Mouse (Mus musculus) midbrain, embryonic 15.5 days (tissue): ENCODE results near the gene Sertad4. TPM values are rescaled to one million over a fixed set of nuclear protein-coding genes. Genes with fewer than 3 reads are reported as not detected.

Experiments used
- ATAC-seq: fragments of 200-750 bp; cut with Nextera tagmentation; replicated peaks from 2 replicates; pipeline ENCODE4 v1.8.0; 2017; ENCODE audit warnings: moderate TSS enrichment
- H3K27ac ChIP-seq: fragments of 300-500 bp; sonication (generic); 2 replicates; pipeline ENCODE4 v1.5.1; 2015; ENCODE audit warnings: mild to moderate bottlenecking, inconsistent platforms
- H3K27me3 ChIP-seq: fragments of 300-500 bp; sonication (generic); replicated peaks from 2 replicates; pipeline ENCODE4 v1.6.1; 2015; ENCODE audit warnings: inconsistent platforms
- H3K36me3 ChIP-seq: fragments of 300-500 bp; sonication (generic); replicated peaks from 2 replicates; pipeline ENCODE4 v1.6.1; 2015; ENCODE audit warnings: inconsistent platforms
- H3K4me1 ChIP-seq: fragments of 300-500 bp; sonication (generic); 2 replicates; pipeline ENCODE4 v1.6.1; 2015; ENCODE audit warnings: inconsistent platforms
- H3K4me2 ChIP-seq: fragments of 300-500 bp; sonication (generic); 2 replicates; pipeline ENCODE4 v1.6.1; 2015; ENCODE audit warnings: inconsistent platforms, mild to moderate bottlenecking, moderate library complexity
- H3K4me3 ChIP-seq: fragments of 300-500 bp; sonication (generic); 2 replicates; pipeline ENCODE4 v1.5.1; 2015; ENCODE audit warnings: mild to moderate bottlenecking, inconsistent platforms
- H3K9ac ChIP-seq: fragments of 300-500 bp; sonication (generic); 2 replicates; pipeline ENCODE4 v1.6.1; 2015; ENCODE audit warnings: mild to moderate bottlenecking, inconsistent platforms
- H3K9me3 ChIP-seq: fragments of 300-500 bp; sonication (generic); 2 replicates; pipeline ENCODE4 v1.6.1; 2016; ENCODE audit warnings: inconsistent platforms
- WGBS: fragments of 180-500 bp; shearing (Covaris S2); methylation state at CpG from one replicate; pipeline ENCODE4 v1.1.7; 2015; ENCODE audit warnings: mixed read lengths; 5-methylcytosine and 5-hydroxymethylcytosine counted together
- polyA plus RNA-seq: library from polyadenylated mRNA; unstranded; fragments of >200 nt; fragmentation: Nextera tagmentation; extraction: Ambion mirVana; gene quantifications from 2 replicates; pipeline ENCODE4 v1.2.1, GENCODE M21; 2015

The Sertad4 gene
- polyA plus RNA-seq, 1 experiment from 2014 or later: 30.7 TPM

DNA sequence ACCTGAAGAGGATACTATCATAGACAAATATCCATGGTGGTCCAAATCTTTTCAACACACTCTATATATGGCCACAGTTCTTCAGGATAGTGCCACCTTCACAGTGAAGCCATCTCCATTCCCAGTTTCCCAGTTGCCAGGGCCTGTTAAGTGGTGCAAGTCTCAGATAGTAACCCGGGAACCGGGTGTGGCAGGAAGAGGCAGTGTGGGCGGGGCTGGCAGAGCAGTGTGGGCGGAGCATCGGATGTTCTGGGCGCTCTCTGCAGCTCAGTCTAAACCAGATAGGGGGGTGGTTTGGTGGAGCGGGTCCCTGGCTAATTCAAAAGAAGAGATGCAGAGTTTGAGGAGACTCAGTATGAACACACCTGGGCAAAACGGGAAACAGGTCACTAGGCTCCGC lies 29.8 kb downstream of the Sertad4 start:
- no peak overlapping the region for H3K4me2 ChIP-seq
- H3K9me3 ChIP-seq: no peaks in the 10 kb centered on the region
- H3K27ac ChIP-seq: no peak overlapping the region
- no peaks in the 10 kb centered on the region; the same call in 1 of the 2 replicates for H3K27me3 ChIP-seq
- H3K4me1 ChIP-seq: peaks cover 22% of the 10 kb centered on the region
- 30% methylated on average over 9 of the region's 9 CpGs for whole genome bisulfite sequencing
- H3K4me3 ChIP-seq: no peak overlapping the region
- H3K9ac ChIP-seq: no peak overlapping the region
- H3K36me3 ChIP-seq: no peaks in the 10 kb centered on the region
- ATAC-seq: no peak

DNA sequence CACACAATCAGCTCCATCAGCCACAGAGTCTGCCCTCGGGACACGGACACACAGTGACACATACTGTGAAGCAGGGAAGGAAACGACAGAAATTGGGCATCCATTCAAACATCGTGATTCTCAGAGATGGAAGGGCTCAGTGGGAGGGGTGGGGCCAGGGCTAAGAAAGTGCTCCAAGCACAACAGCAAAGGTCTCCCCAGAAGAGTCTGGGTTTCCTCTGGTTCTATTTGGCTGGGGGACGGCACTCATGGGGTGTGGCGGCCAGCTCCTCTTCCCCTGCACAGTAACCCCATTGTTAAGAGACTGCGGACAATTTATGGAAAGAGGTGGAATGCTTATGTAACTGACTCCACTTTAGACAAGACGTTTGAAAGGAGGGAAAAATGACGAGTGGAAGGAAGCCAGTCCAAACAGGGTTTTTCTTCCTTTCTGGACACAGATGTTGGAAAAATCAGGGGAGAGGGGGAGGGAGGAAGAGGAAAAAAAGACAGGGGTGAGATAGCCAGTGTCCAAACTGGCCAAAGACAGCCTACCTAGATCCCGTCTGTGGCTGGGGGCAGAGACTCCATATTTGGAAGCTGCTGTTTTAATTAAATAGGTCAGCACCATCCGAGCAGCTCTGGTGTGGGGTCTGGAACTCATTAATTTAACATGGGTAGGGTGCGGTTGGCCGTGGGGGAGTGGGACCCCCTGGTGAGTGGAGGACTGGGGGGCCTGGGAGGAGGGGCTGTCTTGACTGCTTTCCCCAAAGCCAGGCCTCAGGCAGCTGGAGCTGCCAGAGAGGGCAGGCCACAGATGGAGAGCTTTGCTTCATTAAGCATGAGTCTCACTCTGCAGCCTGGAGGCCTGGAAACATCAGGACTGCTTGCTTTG lies 32.7 kb downstream of the Sertad4 start:
- H3K4me2 ChIP-seq: no peak overlapping the region
- H3K9me3 ChIP-seq: no peaks in the 10 kb centered on the region
- ATAC-seq: peak; percentile 81
- H3K27me3 ChIP-seq: no peaks in the 10 kb centered on the region; the same call in 1 of the 2 replicates
- peak overlapping the region; percentile 69 for H3K27ac ChIP-seq
- H3K9ac ChIP-seq: no peak overlapping the region
- H3K4me3 ChIP-seq: no peak overlapping the region
- H3K4me1 ChIP-seq: peaks cover 15% of the 10 kb centered on the region
- 23% methylated on average over 13 of the region's 13 CpGs for WGBS
- no peaks in the 10 kb centered on the region for H3K36me3 ChIP-seq

DNA sequence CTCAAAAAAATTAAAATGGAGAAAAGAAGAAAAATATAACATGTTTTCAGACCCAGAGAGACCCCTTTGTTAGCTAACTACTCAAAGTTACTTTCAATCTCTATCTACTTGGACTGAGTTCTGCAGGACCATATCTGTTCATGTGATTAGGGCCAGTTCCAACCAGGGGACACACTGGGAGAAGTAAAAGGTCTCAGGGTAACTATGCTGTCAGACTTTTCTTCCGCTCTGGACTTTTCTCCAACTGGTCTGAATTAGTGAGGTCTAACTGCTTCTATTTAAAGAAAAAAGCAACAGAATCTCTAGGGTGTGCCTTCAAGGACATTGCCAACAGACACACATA lies 33.3 kb downstream of the Sertad4 start:
- Histone ChIP-seq H3K9ac (no peak overlapping the region), H3K27ac (no peak overlapping the region)
- WGBS: 83% methylated on average over 1 of the region's 1 CpGs

DNA sequence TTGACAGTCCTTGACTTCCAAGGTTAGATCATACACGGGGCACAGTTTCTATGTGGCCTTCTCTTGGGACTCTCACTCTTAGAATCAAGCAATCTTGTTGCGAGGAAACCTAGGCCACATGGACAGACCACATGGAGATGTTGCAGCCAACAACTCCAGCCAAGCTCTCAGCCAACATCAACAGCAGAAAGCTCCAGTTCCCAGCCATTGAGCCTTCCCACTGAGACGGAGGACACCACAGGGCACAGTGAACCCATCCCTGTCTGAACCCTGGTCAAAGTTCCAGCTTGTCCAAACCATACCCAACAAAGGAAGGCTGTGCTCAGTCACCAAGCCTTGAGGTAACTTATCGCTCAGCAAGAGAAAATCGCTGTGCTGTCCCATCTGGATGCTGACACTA lies 37.2 kb downstream of the Sertad4 start:
- Histone ChIP-seq H3K9ac (no peak overlapping the region), H3K4me3 (no peak overlapping the region), H3K36me3 (no peaks in the 10 kb centered on the region), H3K4me1 (peaks cover 10% of the 10 kb centered on the region), H3K4me2 (no peak overlapping the region), H3K9me3 (no peaks in the 10 kb centered on the region), H3K27ac (no peak overlapping the region), H3K27me3 (no peaks in the 10 kb centered on the region)
- ATAC-seq: no peak
- 85% methylated on average over 5 of the region's 5 CpGs for WGBS

More for the DNA sequence above, 33.3 kb downstream of the Sertad4 start:
- Histone ChIP-seq H3K4me3 (no peak overlapping the region), H3K4me2 (no peak overlapping the region), H3K36me3 (no peaks in the 10 kb centered on the region), H3K9me3 (no peaks in the 10 kb centered on the region), H3K27me3 (no peaks in the 10 kb centered on the region; the same call in 1 of the 2 replicates), H3K4me1 (peaks cover 15% of the 10 kb centered on the region)
- ATAC-seq: no peak

DNA sequence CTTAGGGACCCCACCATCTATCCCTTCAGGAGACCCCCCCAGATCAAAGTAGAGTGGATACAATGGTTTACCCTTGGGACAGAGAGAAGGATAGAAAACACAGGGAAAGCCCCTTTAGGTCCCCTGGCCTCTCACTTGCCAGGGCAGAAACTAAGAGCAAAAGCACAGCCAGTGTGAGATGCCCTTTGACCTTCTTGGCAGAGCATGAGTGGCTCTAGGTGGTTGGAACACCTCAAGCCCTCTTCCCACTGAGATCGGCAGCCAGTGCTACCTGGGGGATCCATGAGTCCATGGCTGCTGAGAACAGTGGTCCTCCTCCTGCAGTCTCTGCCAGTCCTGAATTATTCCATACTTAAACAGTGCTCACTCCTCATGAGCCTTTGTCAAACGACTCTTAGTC lies 39.8 kb downstream of the Sertad4 start:
- 49% methylated on average over 2 of the region's 2 CpGs for WGBS
- Histone ChIP-seq H3K9ac (no peak overlapping the region), H3K4me1 (no peaks in the 10 kb centered on the region), H3K27me3 (no peaks in the 10 kb centered on the region), H3K9me3 (no peaks in the 10 kb centered on the region), H3K4me2 (no peak overlapping the region), H3K27ac (no peak overlapping the region), H3K4me3 (no peak overlapping the region), H3K36me3 (no peaks in the 10 kb centered on the region)
- no peak for ATAC-seq

DNA sequence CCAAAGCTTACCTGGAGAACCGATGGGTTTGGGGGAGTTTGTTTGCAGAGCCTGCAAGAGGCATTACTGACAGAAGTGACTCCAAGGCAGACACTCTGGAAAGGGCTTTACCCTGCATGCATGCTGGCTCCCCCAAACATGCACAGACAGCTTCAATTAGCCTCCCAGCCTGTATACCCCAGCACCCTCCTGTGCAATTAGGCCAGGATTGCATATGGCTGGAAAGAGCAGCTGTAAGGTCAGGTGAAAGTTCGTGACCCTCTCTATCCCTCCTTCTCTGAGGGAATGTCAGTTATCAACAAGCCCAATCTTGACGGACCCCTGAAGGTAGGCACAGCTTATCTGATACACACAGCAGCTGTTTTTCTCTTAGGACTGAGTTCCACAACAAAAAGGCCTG lies 40.9 kb downstream of the Sertad4 start:
- Histone ChIP-seq H3K9me3 (no peaks in the 10 kb centered on the region), H3K4me1 (no peaks in the 10 kb centered on the region), H3K27me3 (no peaks in the 10 kb centered on the region), H3K36me3 (no peaks in the 10 kb centered on the region), H3K9ac (no peak overlapping the region), H3K27ac (no peak overlapping the region), H3K4me3 (no peak overlapping the region), H3K4me2 (no peak overlapping the region)
- ATAC-seq: no peak
- 29% methylated on average over 3 of the region's 3 CpGs for WGBS

DNA sequence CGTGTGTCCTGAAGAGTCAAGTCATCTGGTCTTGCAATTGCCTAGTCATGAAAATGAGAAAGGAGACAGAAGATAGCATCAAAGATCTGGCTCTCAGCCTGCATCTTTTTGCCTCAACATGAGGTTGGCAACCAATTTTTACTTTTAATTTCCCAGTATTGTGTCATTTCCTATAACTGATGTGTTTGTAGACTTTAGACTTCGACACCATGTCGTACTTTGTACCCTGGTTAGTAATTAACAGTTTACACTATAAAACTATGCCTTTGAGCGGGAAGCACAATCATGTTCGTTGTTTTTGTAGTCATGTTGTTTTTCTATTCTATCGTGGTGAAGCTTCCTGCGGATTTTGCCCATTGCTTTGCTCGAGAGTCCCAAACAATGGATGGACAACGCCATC lies 42.8 kb downstream of the Sertad4 start:
- Histone ChIP-seq H3K36me3 (no peaks in the 10 kb centered on the region), H3K4me3 (no peak overlapping the region), H3K9ac (no peak overlapping the region), H3K4me2 (no peak overlapping the region), H3K9me3 (no peaks in the 10 kb centered on the region), H3K27me3 (no peaks in the 10 kb centered on the region), H3K27ac (no peak overlapping the region), H3K4me1 (no peaks in the 10 kb centered on the region)
- WGBS: 93% methylated on average over 9 of the region's 9 CpGs
- ATAC-seq: no peak

DNA sequence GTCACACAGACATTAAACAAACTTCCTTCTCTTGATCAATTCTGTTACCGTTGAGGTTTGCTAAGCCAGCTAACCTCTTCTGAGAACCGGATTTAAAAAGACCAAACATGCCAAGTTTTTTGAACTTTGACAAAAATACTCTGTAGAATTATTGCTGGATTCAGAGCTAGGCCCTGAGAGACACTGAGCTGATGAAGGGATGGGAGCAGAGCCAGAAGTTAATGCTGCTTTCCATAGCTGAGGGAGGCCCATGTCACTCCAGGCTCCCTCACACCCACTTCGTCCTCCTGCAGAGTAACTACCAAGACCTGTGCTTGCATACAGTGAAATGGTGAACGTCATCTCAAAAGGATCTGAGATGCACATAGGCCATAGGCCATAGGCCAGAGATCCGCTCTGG lies 43.3 kb downstream of the Sertad4 start:
- Histone ChIP-seq H3K27me3 (no peaks in the 10 kb centered on the region), H3K4me1 (no peaks in the 10 kb centered on the region), H3K9me3 (no peaks in the 10 kb centered on the region), H3K4me3 (no peak overlapping the region), H3K9ac (no peak overlapping the region), H3K36me3 (no peaks in the 10 kb centered on the region), H3K4me2 (no peak overlapping the region), H3K27ac (no peak overlapping the region)
- ATAC-seq: no peak
- WGBS: 88% methylated on average over 5 of the region's 5 CpGs

DNA sequence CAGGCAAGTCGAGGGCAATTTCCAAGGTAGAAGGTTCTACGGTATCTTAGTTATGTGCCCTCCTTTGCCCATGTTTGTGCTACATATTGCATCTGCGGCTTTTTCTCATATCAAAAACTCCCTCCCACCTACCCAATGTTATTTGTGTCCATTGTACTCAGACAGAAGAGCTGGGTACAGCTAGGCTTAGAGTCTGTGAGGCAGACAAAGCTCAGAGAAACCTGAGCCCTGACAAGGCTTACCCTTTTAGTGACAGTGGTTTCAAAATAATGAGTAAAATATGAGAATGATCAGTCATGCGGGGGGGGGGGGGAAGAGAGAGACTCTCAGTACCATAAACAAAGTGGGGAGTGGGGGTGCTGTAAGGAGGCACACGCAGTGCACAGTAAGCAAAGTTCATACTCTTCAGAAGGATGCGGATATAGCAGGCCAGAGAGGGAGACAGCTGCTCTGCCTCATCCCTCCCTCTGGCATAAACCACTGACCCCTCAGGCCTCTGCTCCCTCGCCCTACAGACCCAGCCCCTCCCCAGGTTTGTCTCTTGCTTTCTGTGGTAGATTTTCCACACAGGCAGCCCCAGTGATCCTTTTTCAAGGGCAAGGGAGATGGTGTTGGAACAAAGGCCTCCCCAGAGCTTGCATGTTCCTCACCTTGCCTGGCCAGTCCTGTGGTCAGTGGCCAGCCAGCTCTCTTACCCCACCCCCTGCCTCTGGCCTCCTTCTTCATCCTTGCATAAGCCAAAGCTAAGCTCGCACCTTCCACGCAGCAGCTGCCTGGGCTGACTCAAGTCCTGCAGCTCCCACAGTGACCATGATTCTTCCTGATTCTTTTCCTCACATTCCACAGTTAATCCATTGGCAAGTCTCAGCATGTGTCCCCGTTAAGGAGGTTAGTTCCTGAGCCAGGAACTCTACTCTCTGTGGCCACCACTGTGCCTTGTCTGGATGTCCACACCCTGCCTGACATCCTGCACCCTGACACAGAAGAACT lies 49.1 kb downstream of the Sertad4 start:
- H3K4me3 ChIP-seq: no peak overlapping the region
- WGBS: 45% methylated on average over 10 of the region's 10 CpGs
- H3K27me3 ChIP-seq: no peaks in the 10 kb centered on the region
- H3K4me1 ChIP-seq: 0 out of 2 replicates have a peak, but pooled peaks cover 5% of the 10 kb centered on the region
- no peak overlapping the region for H3K27ac ChIP-seq
- no peak overlapping the region for H3K9ac ChIP-seq
- no peaks in the 10 kb centered on the region for H3K36me3 ChIP-seq
- no peaks in the 10 kb centered on the region for H3K9me3 ChIP-seq
- no peak for ATAC-seq
- no peak overlapping the region for H3K4me2 ChIP-seq

DNA sequence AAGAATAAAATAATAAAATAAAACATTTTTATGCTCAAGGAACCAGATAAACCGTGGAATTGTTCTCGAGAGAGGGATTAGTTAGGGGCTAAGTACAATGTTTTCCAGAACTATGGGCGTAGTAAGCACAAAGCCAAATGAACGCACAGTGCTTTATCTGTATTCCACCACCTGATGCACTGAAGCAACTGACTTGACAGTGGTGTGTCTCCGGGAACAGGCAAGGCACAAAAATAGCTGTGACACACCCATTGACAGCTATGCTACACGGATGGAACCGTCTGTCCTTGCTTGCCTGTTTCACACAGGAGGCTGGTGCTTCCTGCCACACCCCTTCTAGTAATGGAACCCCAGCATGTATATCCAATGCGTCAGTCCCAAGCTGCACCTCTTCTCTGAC lies 55.2 kb downstream of the Sertad4 start:
- Histone ChIP-seq H3K4me1 (peaks cover 19% of the 10 kb centered on the region), H3K9ac (no peak overlapping the region), H3K4me3 (no peak overlapping the region), H3K27me3 (no peaks in the 10 kb centered on the region), H3K4me2 (no peak overlapping the region), H3K27ac (no peak overlapping the region), H3K9me3 (no peaks in the 10 kb centered on the region), H3K36me3 (no peaks in the 10 kb centered on the region)
- WGBS: 86% methylated on average over 8 of the region's 8 CpGs
- no peak for ATAC-seq

DNA sequence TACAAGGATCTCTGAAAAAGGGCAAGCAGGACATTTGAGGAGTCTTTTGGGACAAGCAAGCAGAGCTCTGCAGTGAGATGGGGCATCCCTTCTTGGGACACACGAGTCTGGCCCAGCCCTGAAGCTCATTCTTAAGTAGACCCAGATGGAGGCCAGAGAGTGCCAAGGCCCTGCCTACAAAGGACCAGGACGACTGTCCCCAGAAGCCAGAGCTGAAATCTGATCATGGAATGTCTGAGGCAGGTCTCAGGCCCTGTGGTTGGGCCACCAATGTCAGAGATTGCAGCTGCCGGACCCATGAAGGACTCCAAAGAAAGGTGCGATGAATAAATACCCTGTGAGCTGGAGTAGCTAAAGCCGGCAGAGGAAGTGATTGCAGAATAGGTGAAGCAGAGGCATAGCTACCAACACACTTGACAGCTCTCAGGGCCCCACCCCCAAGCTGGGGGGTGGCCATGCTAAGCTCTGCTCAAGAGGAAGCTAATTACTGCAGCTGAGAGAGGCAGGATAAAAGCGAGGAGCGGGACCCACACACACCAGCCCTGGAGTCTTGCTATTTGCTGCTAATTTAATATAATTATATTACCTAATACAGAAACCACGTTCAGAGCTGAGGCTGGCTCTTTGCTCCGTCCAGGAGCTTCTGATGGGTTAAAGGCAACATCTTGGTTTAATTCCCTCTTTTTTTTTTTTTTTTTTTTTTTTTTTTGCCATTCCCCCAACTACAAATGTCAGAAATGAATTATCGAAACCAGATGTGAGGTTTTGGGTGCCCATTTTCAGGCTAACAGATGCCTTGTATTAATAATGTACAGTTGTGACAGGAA lies 56.2 kb downstream of the Sertad4 start:
- ATAC-seq: 0 out of 2 replicates have a peak, but pooled peaks have one; percentile 56
- H3K27ac ChIP-seq: no peak overlapping the region

More for the DNA sequence above, 56.2 kb downstream of the Sertad4 start:
- Histone ChIP-seq H3K27me3 (no peaks in the 10 kb centered on the region), H3K4me1 (peaks cover 19% of the 10 kb centered on the region), H3K4me2 (no peak overlapping the region), H3K4me3 (no peak overlapping the region), H3K36me3 (no peaks in the 10 kb centered on the region), H3K9me3 (no peaks in the 10 kb centered on the region), H3K9ac (no peak overlapping the region)
- 30% methylated on average over 10 of the region's 10 CpGs for WGBS
